Mouse (Mus musculus): Measurements from ENCODE around the gene Syngr3.

DNA sequence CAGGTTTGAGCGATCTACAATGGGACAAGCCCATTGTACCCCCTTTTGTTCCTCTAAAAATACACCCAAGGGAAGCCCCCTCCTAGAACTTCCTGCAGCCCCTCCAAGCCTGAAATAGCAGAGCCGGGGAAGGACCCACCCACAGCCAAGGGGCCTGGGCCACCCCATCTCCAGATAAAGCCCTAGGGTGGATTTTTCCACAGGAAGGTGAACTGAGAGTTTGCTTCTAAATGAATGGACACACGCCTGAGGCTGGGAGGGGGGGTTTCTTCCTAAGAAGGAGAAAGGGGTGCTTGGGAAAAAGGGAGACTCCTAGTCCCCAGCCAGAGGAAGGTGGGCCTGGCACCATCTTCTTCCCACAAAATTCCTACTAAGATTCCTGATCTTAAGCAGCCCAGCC is 43.8 kb downstream of the Syngr3 start:
- no peak for TF ChIP-seq POLR2A (IDR thresholded peaks at IDR 0.05; ENCODE audit: extremely low read depth, insufficient read depth, low read length)
- TF ChIP-seq CTCF (IDR thresholded peaks at IDR 0.05; ENCODE audit: extremely low read depth, insufficient read depth, low read length): no peak

Data from cortical plate, adult 2 months (tissue).